Mouse (Mus musculus) heart, postnatal 14 days (tissue): Measurements from ENCODE around the gene Neil3. TPM values are rescaled to one million over a fixed set of nuclear protein-coding genes. Genes with fewer than 3 reads are reported as not detected.
"Not testable (repeated sequence)": the region's sequence is repeated elsewhere in the genome, so short reads cannot be mapped to it uniquely, and the experiment has no call there.

ENCODE experiments used
- DNase-seq, 2 experiments: peaks; one replicate each; pipeline ENCODE4 v3.0.0; 2021 to 2022
- intact Hi-C: fragments of 180-260 bp; cut with DNase I; formaldehyde crosslinking; loops from one replicate; pipeline ENCODE4 v1.15.1; 2025
- total RNA-seq, 2 experiments: library from RNA; stranded (reverse); gene quantifications; 2 replicates each; pipeline ENCODE4 v1.2.3; 2021

The Neil3 gene
- total RNA-seq, 2 experiments from 2014 or later = 2.3 to 2.5 TPM

GRCm38 (mm10) chr8:53562441-53563040, 76.3 kb downstream of the Neil3 start:
- intact Hi-C loops = no loop called here
- DNase-seq = no peak

GRCm38 (mm10) chr8:53539585-53539984, 99.3 kb downstream of the Neil3 start:
- DNase-seq = no peak
- intact Hi-C loops = no loop called here

GRCm38 (mm10) chr8:53538049-53538448, 100.8 kb downstream of the Neil3 start:
- DNase-seq, intact Hi-C loops: not testable (repeated sequence)

Other genes with a start within 250 kb of the Neil3 start
- gene Aga, start 127.3 kb downstream of the Neil3 start, total RNA-seq = 10 to 100 TPM; 18.6 to 18.9 TPM